Mouse (Mus musculus) forelimb bud, embryonic 11.5 days (tissue): ENCODE data around the gene Lrrc8e.

ENCODE experiments used
- DNase-seq: peaks from one replicate; pipeline ENCODE4 v3.0.0-alpha.2; 2012; ENCODE audit warnings: low read depth, low spot score

Gene Lrrc8e

DNA sequence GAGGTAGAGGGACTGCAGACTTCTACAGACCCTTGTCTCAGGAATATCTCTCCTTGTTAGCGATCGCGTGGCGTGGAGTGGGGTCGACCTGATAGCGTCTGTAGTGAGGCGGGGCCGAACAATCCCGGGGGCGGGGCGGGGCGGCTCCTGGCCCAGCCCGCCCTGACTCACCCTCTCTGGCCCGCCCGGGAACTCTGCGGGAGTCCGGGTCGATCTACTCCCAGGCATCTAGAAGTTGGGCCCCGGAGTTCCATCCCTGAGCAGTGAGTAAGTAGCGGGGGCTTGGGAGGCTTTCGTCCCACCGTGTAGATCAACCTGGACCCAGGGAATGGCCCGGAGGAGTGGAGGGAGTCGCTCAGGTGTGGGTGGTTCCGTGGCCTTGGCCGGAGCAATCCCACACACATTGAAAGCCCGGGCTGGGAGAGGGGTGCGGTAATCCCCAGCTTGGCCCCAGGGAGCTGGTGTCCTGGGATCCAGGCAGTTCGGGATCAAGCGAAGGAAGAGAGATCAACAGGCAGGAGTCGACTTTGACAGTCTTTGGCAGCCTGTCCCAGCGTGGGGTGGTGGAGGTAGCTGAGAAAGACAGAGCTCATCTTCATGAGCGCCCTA lies at the start of gene Lrrc8e:
Gene Lrrc8e, plus strand, starts transcription at position 89 of the 609 bp plus-strand sequence.
- no peak for DNase-seq

DNA sequence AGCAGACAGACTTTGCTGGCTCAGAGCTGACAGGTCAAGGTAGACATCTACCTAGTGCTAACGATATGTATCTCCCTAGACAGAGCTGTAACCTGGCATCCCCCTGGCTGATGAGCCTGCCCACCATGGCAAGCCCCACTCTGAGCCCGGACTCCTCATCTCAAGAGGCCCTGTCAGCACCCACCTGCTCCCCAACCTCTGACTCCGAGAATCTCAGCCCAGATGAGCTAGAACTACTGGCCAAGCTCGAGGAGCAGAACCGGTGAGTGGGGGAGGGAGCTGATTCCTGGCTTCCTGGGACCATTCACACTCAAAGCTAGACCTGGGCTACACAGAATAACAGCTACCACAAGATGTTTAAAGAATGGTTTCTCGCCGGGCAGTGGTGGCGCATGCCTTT lies 43.2 kb upstream of the Lrrc8e start:
- no peak for DNase-seq

GRCm38 (mm10) chr8:4186151-4186550 lies 40.5 kb upstream of the Lrrc8e start:
- DNase-seq: no peak

DNA sequence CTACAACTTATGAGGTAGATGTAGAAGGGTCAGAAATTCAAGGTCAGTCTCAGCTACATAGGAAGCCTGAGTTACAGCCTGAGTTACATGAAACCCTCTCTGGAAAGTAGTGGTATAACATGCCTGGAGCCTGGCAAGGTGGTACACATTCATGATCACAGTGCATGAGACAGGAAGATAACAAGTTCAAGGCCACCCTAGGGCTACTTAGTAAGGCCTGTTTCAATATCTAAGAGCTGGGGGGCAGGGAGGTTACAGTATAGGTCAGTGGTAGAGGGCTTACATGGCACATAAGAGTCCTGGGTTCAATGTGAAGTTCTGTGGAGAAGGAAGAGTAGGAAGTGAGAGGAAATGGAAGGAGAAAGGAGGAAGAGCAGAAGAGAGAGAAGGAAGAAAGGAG lies 38.0 kb upstream of the Lrrc8e start:
- DNase-seq: no peak

GRCm38 (mm10) chr8:4189031-4189722 lies 37.5 kb upstream of the Lrrc8e start:
- DNase-seq: no peak

DNA sequence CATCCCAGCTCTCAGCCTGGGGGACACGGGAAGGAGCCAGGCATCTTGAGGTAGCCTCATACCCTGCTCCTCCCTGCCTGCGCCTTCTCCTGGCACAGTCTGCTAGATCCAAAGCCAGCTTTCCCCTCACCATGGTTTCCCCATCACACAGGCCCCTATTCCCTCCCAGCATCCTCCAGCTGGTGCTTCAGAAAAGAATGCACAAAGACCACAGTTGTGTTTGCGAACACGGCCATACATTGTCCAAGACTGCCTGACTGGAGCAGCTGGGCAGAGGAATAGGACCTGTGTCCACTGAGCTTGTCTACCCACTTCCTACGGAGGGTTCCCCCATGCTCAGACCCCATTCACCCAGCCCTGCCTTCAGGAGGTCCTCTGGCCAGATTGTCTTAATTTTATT lies 34.3 kb upstream of the Lrrc8e start:
- DNase-seq: no peak

- DNase-seq: peak; percentile 68
Observed at GRCm38 (mm10) chr8:4192807-4193587, 33.6 kb upstream of the Lrrc8e start.

DNA sequence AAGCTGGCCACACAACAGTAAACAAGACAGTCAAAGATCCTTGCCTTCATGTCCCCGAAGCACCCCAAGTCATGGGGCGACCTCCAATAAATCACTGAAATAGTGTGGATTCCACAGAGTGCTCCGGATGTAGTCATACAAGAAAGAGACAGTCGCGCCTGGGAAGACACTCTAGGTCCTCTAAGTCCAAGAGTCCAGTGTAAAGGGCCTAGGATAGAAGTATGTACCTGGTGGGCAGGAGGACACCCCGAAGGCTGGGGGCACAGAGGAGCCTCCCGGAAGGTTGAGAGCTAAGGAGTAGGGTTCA lies 33.1 kb upstream of the Lrrc8e start:
- no peak for DNase-seq

GRCm38 (mm10) chr8:4201321-4201720 lies 25.3 kb upstream of the Lrrc8e start:
- no peak for DNase-seq

GRCm38 (mm10) chr8:4205246-4206123 lies 21.1 kb upstream of the Lrrc8e start:
- no peak for DNase-seq

DNA sequence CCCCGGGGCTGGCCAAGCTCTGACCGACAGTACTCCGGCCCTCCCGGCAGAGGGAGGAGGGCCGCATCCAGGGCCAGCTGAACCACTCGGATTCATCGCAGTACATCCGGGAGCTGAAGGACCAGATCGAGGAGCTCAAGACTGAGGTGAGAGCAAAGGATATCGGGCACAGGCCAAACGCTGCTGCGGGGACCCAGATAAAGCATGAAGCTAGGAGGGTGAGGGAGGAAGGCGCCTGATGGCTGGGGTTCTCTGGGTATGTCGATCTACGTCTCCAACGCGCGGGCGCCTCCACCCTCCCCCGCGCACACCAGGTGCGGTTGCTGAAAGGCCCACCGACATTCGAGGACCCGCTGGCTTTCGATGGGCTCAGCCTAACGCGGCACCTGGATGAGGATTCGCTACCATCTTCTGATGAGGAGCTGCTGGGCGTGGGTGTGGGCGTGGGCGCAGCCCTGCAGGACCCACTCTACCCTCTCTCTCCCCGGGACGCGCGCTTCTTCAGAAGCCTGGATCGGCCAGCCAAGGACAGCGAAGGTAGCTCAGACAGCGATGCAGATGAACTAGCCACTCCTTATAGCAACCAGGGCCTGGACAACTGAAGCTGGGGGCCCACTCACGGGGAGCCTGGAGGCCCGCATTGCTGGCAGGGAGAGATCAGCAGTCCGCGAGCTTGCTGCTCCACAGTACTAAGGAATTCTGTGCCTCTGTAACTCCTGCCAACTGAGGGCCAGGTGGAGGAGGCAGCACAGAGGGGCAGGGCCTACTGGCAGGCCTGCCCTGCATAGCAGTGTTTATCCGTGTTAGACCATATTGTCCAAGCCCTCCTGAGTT lies 20.2 kb upstream of the Lrrc8e start:
- DNase-seq: no peak

DNA sequence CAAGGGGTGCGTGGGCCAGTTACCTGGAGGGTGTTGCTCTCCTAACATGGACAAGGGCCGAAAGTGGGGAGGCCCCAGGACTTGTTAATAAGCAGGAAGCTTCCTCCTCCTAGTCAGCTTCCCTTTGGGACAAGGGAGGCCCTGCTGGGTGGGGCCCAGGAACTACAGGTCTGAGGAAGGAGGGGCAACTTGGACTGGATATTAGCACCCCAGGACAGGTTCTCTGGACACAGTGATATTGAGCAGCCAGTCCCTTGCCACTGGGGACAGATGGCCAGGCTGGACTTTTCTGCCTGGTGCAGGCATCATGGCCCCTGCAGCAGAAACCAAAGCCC lies 19.6 kb upstream of the Lrrc8e start:
- no peak for DNase-seq

GRCm38 (mm10) chr8:4211097-4211496 lies 15.5 kb upstream of the Lrrc8e start:
- no peak for DNase-seq

GRCm38 (mm10) chr8:4212809-4213209 lies 13.8 kb upstream of the Lrrc8e start:
- DNase-seq: no peak

DNA sequence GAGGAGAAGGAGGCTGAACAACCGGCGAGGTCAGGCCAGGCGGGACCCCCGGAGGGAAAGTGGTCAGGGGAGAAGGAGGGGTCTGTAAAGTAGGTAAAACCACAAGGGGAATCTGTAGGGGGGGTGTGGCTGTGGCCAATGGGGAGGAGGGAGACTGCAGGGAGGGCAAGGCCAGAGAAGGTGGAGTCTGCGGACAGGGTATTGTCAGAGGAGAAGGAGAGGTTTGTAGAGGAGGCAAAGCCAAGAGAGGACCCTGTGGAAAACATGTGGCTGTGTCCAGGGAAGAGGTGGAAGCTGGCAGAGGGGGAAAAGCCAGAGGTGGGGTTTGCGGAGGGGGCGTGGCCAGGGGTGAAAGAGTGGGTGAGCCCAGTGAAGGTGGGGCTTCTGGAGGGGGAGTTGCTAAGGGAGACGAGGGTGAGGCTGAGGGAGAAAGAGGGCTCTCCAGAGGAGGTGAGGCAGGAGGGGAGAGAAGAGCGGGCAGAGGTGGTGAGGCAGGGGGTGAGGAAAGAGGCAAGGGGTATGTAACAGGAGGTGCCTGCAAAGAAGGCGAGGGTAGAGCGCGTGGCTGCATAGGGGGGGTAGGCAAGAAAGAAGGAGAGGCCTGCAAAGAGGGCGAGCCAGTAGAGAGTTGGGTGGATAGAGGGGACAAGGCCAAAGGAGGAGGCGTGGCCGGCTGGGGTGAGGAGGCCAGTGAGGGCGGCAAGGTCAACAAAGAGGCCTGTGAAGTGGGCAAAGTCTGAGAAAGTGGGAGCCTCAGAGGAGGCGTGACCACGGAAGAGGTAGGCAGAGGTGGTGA lies 13.2 kb upstream of the Lrrc8e start:
- no peak for DNase-seq

- no peak for DNase-seq
Observed at GRCm38 (mm10) chr8:4214006-4214980, 12.3 kb upstream of the Lrrc8e start.

- no peak for DNase-seq
Observed at GRCm38 (mm10) chr8:4216296-4216695, 10.3 kb upstream of the Lrrc8e start.

DNA sequence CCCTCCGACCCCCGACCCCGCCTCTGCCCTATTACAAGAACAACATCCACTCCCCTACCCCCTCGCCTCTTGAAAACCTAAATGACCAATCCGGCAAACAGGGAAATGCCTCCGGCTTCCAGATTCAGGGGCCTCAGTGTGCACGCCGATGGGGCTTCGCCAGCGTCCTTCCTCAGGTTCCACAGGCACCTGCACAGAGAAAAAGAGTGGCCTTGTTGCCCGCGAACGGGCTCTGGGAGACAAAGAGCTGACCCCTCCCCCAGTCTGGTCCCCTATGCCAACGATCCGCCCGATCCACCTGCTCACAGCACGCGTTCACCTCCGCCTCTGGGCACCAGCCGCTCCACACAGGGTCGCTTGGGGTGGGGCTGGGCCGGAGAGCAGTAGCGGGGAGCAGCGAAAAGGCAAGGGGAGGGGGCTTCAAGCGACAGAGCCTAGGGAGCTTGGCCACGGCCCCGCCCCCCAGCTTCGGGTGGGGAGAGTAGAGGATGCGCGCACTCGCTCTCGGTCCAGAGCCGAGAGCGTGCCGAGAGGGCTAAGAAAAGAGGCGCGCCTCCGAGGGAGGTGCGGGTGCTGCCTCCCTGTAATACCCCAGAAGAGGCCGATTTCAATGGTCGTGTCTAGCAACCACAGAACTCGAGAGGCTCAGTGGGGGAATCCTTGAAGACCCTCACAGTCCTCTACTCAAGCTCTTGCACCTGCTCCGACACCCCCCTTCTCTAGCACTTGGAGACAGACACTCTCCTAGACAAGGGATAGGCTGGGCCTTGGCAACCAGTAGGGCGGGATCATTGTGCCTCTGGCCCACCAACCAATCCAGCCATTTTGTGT lies 9.6 kb upstream of the Lrrc8e start, which contains the start of gene Prr36:
Gene Prr36, minus strand, starts transcription at position 669 of the 831 bp plus-strand sequence.
- no peak for DNase-seq
